Mouse (Mus musculus) megakaryocyte, embryonic 14.5 days (primary cell): ENCODE data around the gene Arhgdib. TPM values are rescaled to one million over a fixed set of nuclear protein-coding genes. Genes with fewer than 3 reads are reported as not detected.

ENCODE experiments used
- H3K27me3 ChIP-seq: replicated peaks from 2 replicates; pipeline ENCODE3; 2012; ENCODE audit warnings: inconsistent platforms
- H3K36me3 ChIP-seq: replicated peaks from 2 replicates; pipeline ENCODE3; 2012; ENCODE audit warnings: low read length, inconsistent platforms, mixed read lengths
- H3K4me1 ChIP-seq: 2 replicates; pipeline ENCODE4 v1.6.1; 2012; ENCODE audit warnings: inconsistent platforms
- H3K4me3 ChIP-seq: replicated peaks from 2 replicates; pipeline ENCODE3; 2012; ENCODE audit warnings: moderate library complexity, mild to moderate bottlenecking, inconsistent platforms
- H3K9me3 ChIP-seq: 2 replicates; pipeline ENCODE4 v1.6.1; 2012; ENCODE audit warnings: inconsistent platforms
- FLI1 ChIP-seq: IDR thresholded peaks from 2 replicates; pipeline ENCODE4 v1.6.1; 2012; ENCODE audit warnings: low read length, inconsistent platforms, mixed read lengths
- GATA1 ChIP-seq: IDR thresholded peaks from 3 replicates; pipeline ENCODE4 v1.6.1; 2012; ENCODE audit warnings: mixed read lengths, low read length, inconsistent platforms, borderline replicate concordance
- polyA plus RNA-seq: library from polyadenylated mRNA; stranded (reverse); fragments of >175 nt; gene quantifications from 2 replicates; pipeline ENCODE4 v1.2.3, GENCODE M21; 2012; ENCODE audit warnings: low replicate concordance; ENCODE audit not compliant: insufficient read depth

The Arhgdib gene
- polyA plus RNA-seq, 1 experiment: 310 TPM

GRCm38 (mm10) chr6:136925049-136925448 lies 16.6 kb downstream of the Arhgdib start:
- Histone ChIP-seq H3K4me1 (peaks cover 38% of the 10 kb centered on the region), H3K27me3 (no peaks in the 10 kb centered on the region), H3K4me3 (no peak overlapping the region), H3K36me3 (peaks cover 88% of the 10 kb centered on the region), H3K9me3 (no peaks in the 10 kb centered on the region)
- TF ChIP-seq GATA1 (no peak), FLI1 (no peak)

- H3K4me1 ChIP-seq: peaks cover 27% of the 10 kb centered on the region
- TF ChIP-seq FLI1: no peak
- TF ChIP-seq GATA1: no peak
- H3K27me3 ChIP-seq: no peaks in the 10 kb centered on the region
- peaks cover 83% of the 10 kb centered on the region for H3K36me3 ChIP-seq
- H3K9me3 ChIP-seq: no peaks in the 10 kb centered on the region
- H3K4me3 ChIP-seq: no peak within 1 kb of the TSS
These were observed 18.2 kb downstream of the Arhgdib start, which contains the start of gene Pde6h for GRCm38 (mm10) chr6:136923532-136923931. TSS of gene Pde6h (plus strand) at chr6:136923832.

GRCm38 (mm10) chr6:136922871-136923270 lies 18.8 kb downstream of the Arhgdib start:
- H3K27me3 ChIP-seq: no peaks in the 10 kb centered on the region
- no peak for TF ChIP-seq GATA1
- no peak for TF ChIP-seq FLI1
- H3K4me1 ChIP-seq: peaks cover 21% of the 10 kb centered on the region
- peaks cover 83% of the 10 kb centered on the region for H3K36me3 ChIP-seq
- H3K9me3 ChIP-seq: no peaks in the 10 kb centered on the region
- H3K4me3 ChIP-seq: no peak overlapping the region

GRCm38 (mm10) chr6:136922080-136922479 lies 19.6 kb downstream of the Arhgdib start, which contains the start of gene Erp27:
TSS of gene Erp27 (minus strand) at chr6:136922180.
- no peaks in the 10 kb centered on the region for H3K27me3 ChIP-seq
- TF ChIP-seq FLI1: no peak
- TF ChIP-seq GATA1: no peak
- no peaks in the 10 kb centered on the region for H3K9me3 ChIP-seq
- H3K4me3 ChIP-seq: no peak within 1 kb of the TSS
- peaks cover 82% of the 10 kb centered on the region for H3K36me3 ChIP-seq
- peaks cover 16% of the 10 kb centered on the region for H3K4me1 ChIP-seq

- no peak overlapping the region for H3K4me3 ChIP-seq
- H3K27me3 ChIP-seq: no peaks in the 10 kb centered on the region
- peaks cover 12% of the 10 kb centered on the region for H3K4me1 ChIP-seq
- H3K36me3 ChIP-seq: peaks cover 82% of the 10 kb centered on the region
- no peak for TF ChIP-seq FLI1
- no peak for TF ChIP-seq GATA1
- H3K9me3 ChIP-seq: no peaks in the 10 kb centered on the region
These were observed 20.1 kb downstream of the Arhgdib start for GRCm38 (mm10) chr6:136921601-136922000.

- no peaks in the 10 kb centered on the region for H3K9me3 ChIP-seq
- TF ChIP-seq FLI1 (no peak), GATA1 (no peak)
- H3K4me3 ChIP-seq: no peak overlapping the region
- H3K27me3 ChIP-seq: no peaks in the 10 kb centered on the region
- H3K4me1 ChIP-seq: peaks cover 7% of the 10 kb centered on the region; the same call in 1 of the 2 replicates
- peaks cover 80% of the 10 kb centered on the region for H3K36me3 ChIP-seq
These were observed 21.1 kb downstream of the Arhgdib start for GRCm38 (mm10) chr6:136920320-136921257.

GRCm38 (mm10) chr6:136917885-136918284 lies 23.8 kb downstream of the Arhgdib start:
- TF ChIP-seq GATA1 (no peak), FLI1 (no peak)
- no peaks in the 10 kb centered on the region for H3K9me3 ChIP-seq
- H3K4me1 ChIP-seq: peaks cover 15% of the 10 kb centered on the region; the same call in 1 of the 2 replicates
- H3K4me3 ChIP-seq: no peak overlapping the region
- no peaks in the 10 kb centered on the region for H3K27me3 ChIP-seq
- H3K36me3 ChIP-seq: peaks cover 74% of the 10 kb centered on the region

GRCm38 (mm10) chr6:136915721-136916395 lies 25.8 kb downstream of the Arhgdib start:
- TF ChIP-seq FLI1: no peak
- TF ChIP-seq GATA1: no peak
- H3K9me3 ChIP-seq: peaks cover 2% of the 10 kb centered on the region; the same call in 1 of the 2 replicates
- H3K4me3 ChIP-seq: no peak overlapping the region
- H3K36me3 ChIP-seq: peaks cover 78% of the 10 kb centered on the region
- H3K4me1 ChIP-seq: peaks cover 14% of the 10 kb centered on the region; the same call in 1 of the 2 replicates
- no peaks in the 10 kb centered on the region for H3K27me3 ChIP-seq

- no peaks in the 10 kb centered on the region for H3K27me3 ChIP-seq
- peaks cover 11% of the 10 kb centered on the region; the same call in 1 of the 2 replicates for H3K4me1 ChIP-seq
- TF ChIP-seq FLI1 (no peak), GATA1 (no peak)
- peaks cover 6% of the 10 kb centered on the region; the same call in 1 of the 2 replicates for H3K9me3 ChIP-seq
- H3K36me3 ChIP-seq: peaks cover 83% of the 10 kb centered on the region
- no peak overlapping the region for H3K4me3 ChIP-seq
These were observed 27.5 kb downstream of the Arhgdib start for GRCm38 (mm10) chr6:136914234-136914633.
